Mouse (Mus musculus) T-helper 1 cell (primary cell): ENCODE data around the gene Ppp1cc.

Source experiments
- in situ Hi-C: fragments of 300-600 bp; cut with MboI, MseI; formaldehyde crosslinking; loops from one replicate; pipeline ENCODE4 v1.15.1; 2025; ENCODE audit warnings: high pct_unique_total_duplicates

Gene Ppp1cc

GRCm38 (mm10) chr5:122165233-122165915 is 7.3 kb downstream of the Ppp1cc start:
- in situ Hi-C loops = no loop called here

DNA sequence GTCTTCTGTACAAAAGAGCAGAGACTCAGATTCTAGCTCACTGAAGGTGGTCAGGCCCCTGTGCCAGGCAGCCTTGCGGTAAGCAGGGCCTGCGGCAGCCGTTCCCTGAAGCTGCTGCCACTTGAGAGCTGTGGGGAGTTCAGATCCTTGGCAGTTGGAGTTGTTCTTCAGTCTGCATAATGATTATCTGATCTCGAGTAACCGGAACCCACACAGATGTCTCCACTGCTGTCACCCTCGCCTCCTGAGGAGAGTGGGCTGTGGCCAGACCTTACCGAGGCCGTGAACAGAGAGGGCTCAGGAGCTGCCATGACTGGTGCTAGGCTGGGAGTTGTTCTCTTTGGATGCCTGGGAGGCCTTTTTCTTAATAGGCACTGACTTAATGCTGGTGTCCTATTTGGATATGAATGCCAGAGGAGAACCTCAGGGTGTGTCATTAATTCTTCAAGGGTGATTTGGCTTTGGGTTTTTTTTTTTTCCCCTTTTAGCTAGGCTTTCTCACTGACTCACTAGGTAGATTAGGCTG is 8.6 kb downstream of the Ppp1cc start:
- in situ Hi-C loops = no loop called here

DNA sequence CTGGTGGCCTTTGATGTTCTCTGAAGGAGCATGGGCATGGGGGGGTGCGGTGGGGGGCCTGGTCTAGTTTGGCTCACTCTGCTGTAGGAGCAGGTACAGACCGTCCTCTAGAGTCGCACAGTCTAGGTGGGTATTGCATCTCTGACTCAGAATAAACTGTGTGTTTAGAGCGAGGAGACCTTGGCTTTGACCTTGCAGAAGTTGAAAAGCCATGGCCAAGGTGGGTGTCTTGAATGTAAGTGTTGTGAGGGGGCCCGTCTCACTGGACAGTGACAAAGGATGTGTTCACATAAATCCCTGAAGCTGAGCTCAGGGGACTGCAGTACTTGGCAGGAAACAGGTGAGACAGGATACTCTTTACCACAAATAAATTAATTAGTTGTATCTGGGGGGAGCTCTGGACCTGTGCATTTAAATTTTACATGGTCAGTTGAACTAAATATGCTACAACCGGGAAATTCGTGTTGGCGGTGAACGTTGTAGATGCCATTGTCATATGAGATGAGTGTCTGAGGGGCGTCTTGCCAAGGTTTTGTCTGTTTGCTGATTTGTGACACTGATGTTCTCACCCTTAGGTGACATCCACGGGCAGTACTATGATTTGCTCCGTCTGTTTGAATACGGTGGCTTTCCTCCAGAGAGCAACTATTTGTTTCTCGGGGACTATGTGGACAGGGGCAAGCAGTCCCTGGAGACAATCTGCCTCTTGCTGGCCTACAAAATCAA is 10.4 kb downstream of the Ppp1cc start:
- in situ Hi-C loops = no loop called here

DNA sequence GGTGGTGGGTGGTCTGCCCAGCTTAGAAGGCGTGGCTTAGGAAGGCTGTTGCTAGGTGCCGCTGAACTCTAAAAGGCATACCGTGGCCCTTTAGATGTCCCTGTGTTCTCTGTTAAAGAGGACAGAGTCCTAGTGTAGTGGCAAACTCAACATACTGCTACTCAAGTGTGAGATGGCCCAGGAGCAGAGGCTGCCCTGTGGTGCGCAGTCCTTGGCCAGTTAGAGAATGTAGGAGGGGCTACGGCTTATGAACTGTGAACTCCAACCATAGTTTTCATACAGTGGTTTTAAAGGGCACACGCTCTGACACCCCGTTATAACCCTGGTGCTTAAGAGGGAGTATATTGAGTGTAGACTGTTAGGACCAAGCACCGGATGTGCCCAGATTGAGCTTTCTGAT is 13.0 kb downstream of the Ppp1cc start:
- in situ Hi-C loops = no loop called here

DNA sequence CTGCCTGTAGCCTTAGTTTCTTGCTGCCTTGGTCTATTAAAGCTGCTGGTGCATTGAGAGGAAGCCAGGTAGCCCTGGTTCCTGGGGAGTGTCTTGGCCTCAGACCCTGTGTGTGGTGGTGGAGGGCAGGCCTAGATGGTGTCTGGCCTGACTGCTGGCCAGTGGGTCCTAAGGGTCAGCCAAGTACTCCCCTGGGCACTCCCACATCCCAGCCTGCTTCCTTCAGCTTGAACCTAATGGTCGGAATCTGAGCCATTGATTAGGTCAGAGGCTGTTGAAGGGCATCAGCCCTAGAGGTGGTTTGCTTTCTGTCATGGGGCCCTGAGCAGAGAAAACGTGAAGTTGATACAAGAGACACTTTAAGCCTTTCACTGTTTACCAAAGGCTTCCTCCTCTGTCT is 17.3 kb downstream of the Ppp1cc start:
- in situ Hi-C loops = no loop called here

GRCm38 (mm10) chr5:122175961-122176360 is 17.9 kb downstream of the Ppp1cc start:
- in situ Hi-C loops = no loop called here

DNA sequence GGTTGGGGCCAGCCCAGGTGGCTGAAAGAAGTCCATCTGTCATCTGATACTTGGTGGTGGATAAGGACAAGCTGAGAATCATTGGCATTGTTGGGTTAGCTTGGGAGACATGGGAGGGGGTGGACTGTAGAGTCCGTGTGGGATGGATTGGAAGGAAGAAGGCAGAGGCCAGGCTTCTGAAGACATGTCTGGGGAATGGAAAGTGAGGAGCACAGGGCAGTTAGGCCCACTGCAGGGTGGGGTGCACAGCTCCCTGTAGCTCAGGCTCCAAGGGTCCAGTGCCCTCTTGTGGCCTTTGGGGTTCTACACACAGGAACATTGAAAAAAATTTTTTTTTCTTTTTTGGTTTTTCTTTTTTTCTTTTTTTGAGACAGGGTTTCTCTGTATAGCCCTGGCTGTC is 18.3 kb downstream of the Ppp1cc start:
- in situ Hi-C loops = no loop called here

DNA sequence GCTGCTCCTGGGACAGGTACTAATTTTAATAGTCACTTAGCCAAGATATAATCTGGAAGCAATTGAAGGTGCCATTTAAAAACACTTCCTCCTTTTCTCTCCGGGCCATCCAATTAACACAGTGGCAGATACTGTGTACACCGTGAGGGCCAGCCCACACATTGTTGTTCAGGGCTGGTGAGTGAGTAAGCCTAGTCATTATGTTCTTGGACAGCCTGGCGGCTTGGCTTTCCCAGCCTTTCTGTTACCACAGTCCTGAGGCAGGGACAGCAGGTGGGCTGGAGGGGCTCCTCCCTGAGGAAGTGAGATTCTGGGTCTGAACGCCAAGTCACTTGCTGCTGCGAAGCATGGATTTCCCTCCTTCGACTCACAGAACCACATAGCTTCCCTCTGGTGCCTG is 21.6 kb downstream of the Ppp1cc start:
- in situ Hi-C loops = loop anchor here (5.0 kb wide), 1 partner anchor 78 kb away; no protein-coding TSS in a partner anchor

- in situ Hi-C loops = loop anchor here (5.0 kb wide), 1 partner anchor 73 kb away; no protein-coding TSS in a partner anchor
Observed at GRCm38 (mm10) chr5:122184283-122184806, 26.3 kb downstream of the Ppp1cc start.

GRCm38 (mm10) chr5:122184858-122185257 is 26.8 kb downstream of the Ppp1cc start:
- in situ Hi-C loops = loop anchor here (5.0 kb wide), 2 partner anchors 72 to 157 kb away; no protein-coding TSS in a partner anchor

DNA sequence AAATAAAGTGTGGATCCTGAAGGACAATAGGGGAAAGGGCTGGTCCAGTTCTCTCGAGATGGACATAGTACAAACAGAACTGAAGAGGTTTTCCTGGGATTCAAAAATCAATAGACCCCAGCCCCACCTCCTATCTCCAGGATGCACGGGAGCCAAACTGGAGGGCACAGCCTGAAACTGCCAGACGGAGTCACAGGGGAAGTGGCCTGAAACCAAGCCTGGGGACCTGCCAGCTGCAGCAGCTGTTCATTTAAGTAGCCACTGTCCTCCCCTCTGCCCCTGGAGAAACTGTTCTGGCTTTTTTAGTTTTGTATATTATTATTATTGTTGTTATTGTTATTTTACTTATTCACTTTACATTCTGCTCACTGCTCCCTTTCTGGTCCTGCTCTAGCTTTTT is 31.0 kb downstream of the Ppp1cc start:
- in situ Hi-C loops = loop anchor here (5.0 kb wide), 1 partner anchor 153 kb away; no protein-coding TSS in a partner anchor

GRCm38 (mm10) chr5:122190465-122190864 is 32.4 kb downstream of the Ppp1cc start:
- in situ Hi-C loops = no loop called here

DNA sequence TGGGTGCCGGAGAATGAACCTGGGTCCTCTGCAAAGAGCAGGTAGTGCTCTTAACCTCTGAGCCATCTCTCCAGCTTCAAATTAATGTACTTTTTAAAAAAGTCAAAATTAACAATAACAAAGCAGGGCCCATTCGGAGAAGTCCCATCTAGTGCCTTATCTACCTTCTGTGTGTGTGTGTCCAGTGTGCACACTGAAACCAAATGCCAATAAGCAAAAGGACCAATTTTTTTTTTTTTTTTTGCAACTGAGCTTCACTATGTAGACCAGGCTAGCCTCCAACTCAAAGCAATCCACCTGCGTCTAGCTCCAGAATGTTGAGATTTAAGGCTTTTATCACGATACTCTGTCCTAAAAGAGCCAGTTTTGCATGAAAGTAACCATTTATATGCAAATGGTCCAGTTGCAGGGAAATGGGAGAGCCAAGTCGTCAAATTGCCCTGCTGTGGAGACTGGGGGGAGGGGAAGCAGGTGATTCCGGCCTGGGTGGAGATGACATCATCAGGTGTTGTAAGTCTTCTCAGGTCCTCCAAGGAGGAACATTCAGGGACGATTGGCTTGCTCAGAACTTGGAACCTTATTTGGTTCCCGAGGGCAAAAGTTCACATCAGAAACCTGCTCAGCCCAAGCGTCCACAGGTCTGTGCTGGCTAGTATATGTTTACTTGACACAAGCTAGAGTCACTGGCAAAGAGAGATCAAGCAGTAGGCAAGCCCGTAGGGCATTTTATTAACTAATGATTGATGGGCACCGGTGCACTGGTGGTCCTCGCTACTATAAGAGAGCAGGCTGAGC is 33.4 kb downstream of the Ppp1cc start:
- in situ Hi-C loops = no loop called here

DNA sequence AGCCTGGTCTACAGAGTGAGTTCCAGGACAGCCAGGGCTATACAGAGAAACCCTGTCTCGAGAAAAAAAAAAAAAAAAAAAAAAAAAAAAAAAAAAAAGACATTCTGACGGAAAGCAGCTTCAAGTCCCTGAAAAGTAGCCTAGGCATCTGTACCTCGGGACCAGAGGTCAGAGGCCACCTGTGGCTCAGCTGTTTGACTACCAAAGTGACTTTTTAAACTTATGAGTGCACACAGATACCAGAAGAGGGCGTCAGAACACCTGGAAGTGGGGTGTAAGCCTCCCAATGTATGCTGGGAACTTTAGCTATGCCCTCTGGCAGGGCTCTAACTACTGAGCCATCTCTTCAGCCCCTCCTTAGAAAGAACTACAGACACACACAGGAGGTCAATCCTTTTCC is 34.3 kb downstream of the Ppp1cc start:
- in situ Hi-C loops = no loop called here

- in situ Hi-C loops = no loop called here
Observed at GRCm38 (mm10) chr5:122200872-122201271, 42.8 kb downstream of the Ppp1cc start.

DNA sequence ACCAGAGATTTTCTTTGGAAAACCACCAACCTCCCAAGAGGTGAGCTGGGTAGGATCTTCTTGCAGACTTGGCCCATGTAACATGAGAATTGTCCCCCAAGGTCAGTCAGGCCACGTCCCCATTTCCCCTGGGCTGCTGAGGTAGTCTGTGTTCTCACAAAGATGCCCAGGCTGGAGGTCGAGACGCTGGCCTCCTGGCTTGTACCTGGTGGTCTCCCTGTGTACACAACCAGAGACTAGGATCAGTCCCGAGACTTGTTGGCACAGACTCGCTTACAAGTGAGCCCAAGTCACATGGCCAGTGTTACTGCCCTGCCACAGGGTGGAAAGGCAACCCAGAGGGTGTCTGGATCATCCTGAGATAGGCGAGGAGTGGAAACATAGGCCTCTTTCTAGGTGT is 43.8 kb downstream of the Ppp1cc start:
- in situ Hi-C loops = no loop called here

DNA sequence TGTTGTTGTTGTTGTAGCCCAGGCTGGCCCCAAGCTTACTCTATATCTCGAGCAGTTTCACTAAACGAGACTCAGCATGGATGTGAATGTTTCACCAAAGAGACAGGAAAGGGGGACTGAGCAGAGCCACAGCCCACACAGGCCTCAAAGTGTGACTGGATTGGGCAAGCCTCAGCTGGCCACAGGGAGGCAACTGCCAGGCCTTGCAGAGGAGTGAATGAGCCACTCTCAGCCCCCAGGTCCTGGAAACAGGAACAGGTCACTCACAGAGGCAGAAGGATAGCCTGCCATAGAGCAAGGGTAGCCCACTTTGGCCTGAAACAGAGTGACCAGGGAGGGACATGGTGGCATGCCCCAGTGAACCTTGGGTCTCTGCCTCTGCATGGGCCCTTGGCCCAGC is 46.1 kb downstream of the Ppp1cc start:
- in situ Hi-C loops = no loop called here

GRCm38 (mm10) chr5:122206475-122206874 is 48.4 kb downstream of the Ppp1cc start, which contains the start of gene Hvcn1:
Gene Hvcn1, plus strand, starts transcription at chr5:122206804.
- in situ Hi-C loops = no loop called here

DNA sequence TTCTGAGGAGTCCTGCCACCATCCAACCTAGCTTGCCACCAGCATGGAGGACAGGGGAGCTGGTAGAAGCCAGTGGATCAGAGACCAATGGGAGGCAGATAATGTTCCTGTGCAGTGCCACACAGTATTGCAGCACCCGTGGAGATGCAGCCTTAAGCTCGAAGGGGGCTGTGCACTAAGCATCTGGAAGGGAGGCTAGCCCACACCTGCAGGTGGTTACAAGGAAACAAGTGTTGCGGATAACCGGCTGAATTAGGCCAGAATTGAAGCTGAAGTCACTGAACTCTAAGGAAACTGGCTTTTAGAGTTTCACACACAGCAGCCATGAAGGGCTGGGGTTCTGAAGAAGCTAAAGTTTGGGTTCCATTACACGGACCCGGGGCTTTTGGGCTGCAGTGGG is 50.8 kb downstream of the Ppp1cc start:
- in situ Hi-C loops = no loop called here

- in situ Hi-C loops = no loop called here
Observed at GRCm38 (mm10) chr5:122209591-122210368, 51.7 kb downstream of the Ppp1cc start.

DNA sequence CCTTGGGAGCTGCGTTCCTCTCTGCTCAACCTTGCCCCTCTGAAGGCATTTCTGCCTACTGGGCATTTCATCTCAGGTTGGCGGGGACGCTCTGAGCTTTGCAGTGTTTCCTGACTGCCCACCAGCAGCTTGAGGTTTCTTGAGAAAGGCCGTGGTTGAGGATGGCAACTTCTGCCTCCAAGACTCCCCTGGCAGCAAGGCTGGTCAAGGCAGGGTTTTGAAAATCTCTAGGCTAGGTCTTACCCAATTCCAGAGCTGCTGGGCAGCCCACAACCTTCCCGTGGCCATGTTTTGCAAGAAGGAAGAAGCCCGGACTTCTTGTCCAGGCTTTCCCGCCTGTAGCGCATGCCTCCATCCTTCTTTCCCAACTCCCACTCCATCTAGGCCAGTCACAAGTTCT is 52.8 kb downstream of the Ppp1cc start:
- in situ Hi-C loops = no loop called here
